Mouse (Mus musculus) layer of hippocampus, adult 18-20 months (tissue): ENCODE results near the gene Bcl2l14. TPM values are rescaled to one million over a fixed set of nuclear protein-coding genes. Genes with fewer than 3 reads are reported as not detected.
A peak's percentile ranks its signal among the peaks of the same experiment; 100 is the strongest.

ENCODE experiments used
- DNase-seq, 2 experiments: peaks; one replicate each; pipeline ENCODE4 v3.0.0; 2022; ENCODE audit warnings: low spot score in 2 of 2
- total RNA-seq, 2 experiments: library from RNA; stranded (reverse); gene quantifications; 2 replicates each; pipeline ENCODE4 v1.2.3; 2021

The Bcl2l14 gene
- total RNA-seq, 2 experiments from 2014 or later, result not detected

DNA sequence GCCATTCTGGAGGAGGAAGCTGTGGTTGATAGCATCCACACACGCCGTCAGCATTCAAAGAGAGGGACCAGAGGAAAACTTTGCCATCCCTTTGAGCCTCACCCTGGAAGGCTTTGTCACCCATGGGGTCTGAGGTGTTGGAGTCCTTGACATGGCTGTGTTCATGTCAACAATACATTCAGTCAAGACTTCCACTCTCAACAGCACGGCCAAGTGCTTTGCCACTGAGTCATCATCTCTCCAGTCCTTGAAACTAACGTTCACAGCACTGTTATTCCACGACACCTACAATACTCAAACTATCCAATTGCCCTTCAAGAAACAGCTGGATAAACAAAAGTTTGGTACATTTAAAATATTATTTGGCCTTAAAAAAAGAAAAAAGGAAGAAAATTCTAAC is 46.1 kb downstream of the Bcl2l14 start:
- no peak for DNase-seq

DNA sequence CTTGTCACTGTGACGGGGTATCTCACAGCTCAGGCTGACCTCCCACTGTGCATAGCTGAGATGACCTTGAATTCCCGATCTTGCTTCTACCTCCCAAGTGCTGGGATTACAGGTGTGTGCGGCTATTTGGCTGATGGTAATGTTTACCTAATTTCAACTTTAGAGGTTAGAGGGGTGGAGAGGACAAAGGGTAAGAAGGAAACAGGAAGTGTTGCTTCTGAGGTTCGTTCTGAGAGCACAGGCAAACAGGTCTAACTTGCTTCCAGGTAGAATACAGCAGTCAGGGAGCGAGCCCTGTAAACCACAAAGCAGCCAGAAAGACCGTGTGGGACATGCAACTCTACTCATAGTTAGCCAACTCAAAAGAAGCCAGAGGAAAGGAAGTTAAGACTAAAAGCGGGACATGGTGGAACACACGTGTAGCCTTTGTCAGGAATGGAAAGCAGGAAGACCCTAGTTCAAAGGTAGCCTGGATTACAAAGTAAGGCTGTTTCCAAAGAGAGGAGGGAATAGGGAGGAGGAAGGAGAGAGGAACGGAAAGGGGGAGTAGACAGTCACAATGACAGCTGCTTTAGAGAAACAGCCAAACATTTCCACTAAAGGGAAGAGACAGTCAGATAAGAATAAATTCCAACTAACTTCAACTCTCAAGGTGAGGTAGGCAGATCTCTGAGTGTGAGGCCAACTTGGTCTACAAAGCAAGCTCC is 47.2 kb downstream of the Bcl2l14 start:
- DNase-seq, result no peak

DNA sequence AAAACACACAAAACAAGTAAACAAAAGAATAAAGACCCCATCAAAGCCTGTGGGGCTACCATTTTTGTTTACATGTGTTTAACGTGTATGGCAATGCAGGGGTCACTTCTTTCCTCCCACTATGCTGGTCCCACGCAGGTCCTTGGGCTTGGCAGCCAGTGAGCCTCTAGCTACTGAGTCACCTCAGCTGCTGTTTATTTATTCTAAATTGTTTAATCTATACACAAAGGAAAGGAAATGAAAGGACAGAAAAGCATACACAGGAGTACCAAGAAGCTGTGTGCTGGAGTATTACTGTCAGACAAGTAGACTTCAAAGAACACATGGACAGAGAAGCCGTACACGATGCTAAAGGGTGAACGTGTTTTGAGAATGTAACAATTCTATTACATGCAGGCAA is 47.8 kb downstream of the Bcl2l14 start:
- DNase-seq, result no peak

DNA sequence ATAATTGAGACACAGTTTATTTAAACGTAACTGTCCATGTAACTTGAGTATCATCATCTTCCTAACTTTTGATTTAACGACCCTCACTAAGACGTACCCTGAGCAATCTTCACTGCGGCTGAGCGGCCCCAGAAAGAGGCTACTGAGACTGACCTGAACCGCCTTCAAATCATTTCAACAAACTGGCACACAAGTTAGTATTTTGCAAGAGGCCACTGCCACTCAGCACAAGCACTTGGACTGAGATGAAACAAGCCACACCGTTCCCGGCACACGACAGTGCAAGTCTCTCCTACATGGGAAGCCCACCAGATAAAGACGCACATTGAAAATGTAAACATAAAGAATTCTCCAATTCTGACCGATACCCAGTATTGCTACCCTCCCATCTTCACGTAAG is 52.3 kb downstream of the Bcl2l14 start:
- no peak for DNase-seq

DNA sequence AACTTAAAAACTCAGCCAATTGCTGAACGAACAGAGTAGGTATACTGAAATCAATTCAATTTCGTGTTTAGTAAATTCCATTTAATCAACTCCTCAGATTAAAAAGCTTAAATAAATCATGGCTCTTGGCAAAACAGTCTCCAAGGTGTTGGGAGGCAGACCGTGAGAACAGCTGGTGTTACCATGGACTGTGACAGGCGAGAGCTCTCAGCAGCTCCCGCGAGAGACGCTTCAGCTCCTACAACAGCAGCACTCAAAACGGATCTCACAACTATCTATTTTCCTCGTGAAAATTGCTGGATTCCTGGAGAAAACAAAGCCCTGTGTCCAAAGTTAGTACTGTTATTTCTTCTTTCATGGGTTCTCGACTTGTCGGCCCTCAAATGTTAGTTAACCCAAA is 53.8 kb downstream of the Bcl2l14 start:
- peak in 1 of 2 experiments; percentile 46 for DNase-seq

DNA sequence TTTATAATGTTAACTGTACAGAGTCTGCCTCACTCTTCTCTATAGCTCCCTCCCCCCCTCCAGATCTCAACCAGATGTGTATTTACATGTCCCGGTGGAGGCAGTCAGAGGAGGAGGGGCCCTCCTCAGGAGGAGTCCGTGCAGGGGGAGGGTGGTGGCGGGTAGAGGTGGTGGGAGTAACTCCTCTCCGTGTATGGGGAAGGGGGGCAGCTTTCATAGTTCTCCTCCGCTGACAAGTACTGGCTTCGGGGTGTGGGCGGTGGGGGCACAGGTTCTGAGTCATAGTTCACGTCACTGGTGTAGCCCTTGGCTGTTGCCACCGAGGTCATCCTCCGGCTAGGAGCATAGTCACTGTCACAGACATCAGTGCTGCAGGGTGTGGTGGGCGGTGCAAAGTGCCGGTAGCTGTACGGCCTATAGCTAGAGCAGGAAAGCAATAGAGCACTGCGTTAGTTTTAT is 54.6 kb downstream of the Bcl2l14 start:
- no peak for DNase-seq

DNA sequence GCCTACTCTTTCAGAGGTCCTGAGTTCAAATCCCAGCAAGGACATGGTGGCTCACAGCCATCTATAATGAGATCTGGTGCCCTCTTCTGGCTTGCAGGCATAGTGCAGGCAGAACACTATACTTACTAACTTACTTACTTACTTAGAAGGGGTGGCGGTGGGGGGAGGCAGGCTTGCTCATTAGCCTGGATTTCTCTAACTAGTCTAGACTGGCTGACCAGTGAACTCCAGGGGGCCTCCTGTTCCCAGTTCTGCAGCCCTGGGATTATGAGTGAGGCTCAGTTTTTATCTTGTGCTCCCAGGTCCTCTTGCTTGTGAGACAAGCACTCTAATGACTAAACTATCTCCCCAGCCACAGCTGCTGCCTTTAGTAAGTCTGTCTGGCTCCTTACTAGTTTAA is 58.0 kb downstream of the Bcl2l14 start:
- no peak for DNase-seq

DNA sequence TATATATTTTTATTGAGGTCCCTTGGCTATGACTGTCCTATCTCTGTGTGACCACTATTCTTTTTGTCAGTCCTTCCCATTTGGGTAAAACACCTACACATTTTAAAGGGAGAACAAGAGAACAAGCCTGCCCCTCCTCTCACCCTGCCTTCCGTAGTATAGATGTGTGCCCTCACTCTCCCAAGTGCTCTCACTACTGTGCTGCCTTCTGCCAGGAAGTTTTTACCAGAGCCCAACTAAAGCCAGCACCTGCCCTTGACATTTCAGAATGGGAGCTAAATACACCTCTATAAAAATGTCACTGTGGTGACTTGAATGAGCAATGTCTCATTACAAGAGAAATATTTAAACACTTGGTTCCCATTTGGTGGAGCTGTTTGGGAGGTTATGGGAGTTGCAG is 62.3 kb downstream of the Bcl2l14 start:
- no peak for DNase-seq

DNA sequence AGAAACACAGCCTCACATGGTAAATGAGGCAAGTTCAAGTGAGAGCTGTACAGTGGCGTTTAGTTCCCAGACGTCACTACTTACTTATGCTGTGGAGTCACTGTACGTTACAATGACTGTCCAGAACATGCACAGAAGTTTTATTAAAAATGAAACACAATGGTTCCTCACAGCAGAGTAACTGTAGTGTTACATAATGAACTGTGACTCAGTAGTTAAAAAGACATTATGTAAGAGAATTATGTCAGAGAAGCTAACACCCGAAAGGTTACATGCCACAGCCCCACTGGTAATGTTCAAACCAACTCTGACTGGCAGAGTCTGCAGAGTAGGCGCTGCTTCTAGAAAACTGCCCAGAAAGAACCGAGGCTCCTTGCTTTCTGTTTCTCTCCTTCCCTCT is 65.1 kb downstream of the Bcl2l14 start:
- no peak for DNase-seq

DNA sequence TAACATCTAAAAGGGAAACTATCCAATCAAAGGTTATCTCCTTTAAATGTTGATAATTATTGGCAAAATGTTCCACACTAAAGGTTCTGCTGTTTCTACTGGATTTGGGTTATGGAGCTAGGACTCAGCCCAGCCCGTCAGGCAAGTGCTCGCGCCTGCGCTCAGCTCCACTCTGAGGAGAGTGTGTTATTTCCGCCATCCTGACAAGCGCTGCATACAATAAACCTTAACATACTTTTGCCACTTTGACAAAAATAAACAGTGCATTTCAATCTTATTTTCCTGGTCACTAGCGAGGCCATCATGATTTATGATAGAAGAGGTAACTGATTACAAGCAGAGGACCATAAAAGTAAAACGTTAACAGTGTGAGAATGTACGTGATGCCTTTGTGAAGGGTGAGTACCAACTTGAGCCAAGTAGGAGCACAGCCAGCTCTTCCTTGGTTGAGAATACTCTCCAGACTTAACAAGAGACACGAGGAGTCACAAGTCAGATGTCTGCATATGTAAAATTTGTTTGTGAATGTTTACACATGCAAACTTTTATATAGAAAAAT is 70.6 kb downstream of the Bcl2l14 start:
- DNase-seq, result no peak

DNA sequence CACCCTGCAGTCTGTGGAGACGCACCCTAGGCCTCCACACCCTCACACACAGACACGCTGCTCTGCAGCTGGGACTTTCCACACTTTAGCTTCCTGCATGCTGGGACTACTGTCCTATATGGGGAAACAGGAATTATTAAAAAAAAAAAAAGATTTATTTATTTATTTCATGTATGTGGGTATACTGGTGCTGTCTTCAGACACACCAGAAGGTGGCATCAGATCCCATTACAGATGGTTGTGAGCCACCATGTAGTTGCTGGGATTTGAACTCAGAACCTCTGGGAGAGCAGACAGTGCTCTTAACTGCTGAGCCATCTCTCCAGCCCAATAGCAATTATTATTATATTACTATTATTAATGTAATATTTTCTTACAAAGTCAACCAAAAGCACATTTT is 73.2 kb downstream of the Bcl2l14 start:
- DNase-seq, result no peak

DNA sequence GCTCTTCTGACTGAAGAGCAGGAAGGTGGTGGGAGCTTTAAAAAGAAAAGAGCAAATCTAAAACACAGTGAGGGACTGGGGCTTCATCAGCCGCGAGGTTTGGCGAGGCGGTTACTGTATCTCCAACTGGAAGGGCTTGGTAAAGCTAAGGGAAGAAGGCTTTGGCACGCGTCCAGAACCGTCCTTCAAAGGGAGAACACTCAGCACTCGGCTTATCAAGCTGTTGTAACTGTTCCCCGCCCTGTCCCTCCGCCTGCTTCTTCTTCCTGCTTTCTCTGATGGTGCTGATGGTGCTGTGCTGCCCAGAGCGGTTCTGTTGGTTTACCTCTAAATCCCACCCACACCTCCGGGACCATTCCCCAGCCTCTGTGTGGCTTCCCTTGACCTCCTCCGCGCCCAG is 74.7 kb downstream of the Bcl2l14 start:
- DNase-seq, result peak; percentile 54 to 78

DNA sequence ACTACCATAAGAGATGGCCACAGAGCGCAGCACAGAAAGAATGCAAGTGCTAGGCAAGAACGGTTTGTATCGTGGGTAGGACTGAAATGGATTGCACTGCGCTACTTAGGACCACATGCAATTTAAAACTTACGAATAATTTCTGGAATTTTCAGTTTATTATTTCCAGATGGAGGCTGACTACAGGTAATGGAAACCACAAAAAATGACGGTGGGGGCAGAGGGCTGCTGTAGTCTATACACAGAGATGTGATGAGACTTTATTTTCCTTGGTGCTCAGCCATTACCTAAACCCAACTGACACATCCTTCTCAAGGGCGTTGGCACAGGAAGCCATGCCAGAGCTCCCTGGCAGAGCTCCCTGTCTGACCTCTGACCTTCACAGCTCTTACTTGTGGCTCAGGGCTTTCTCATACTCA is 77.0 kb downstream of the Bcl2l14 start:
- DNase-seq, result no peak

DNA sequence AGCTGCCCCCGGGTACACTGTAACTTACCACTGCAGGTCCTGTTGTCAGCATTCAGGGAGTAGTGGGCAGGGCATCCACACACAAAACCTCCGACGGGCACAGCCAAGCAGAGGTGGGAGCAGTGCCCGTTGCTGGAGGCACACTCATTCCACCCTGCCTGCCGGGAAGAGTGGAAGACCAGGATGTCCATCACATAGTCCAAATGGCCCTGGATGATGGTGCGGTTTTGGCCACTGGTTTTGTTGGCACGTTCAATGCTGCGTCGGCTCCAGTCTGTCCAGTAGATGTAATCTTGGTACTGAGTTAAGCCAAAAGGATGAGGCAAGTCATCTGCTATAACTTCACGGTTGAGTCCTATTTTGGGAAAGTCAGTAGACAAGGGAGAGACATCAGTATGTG is 83.4 kb downstream of the Bcl2l14 start:
- no peak for DNase-seq

DNA sequence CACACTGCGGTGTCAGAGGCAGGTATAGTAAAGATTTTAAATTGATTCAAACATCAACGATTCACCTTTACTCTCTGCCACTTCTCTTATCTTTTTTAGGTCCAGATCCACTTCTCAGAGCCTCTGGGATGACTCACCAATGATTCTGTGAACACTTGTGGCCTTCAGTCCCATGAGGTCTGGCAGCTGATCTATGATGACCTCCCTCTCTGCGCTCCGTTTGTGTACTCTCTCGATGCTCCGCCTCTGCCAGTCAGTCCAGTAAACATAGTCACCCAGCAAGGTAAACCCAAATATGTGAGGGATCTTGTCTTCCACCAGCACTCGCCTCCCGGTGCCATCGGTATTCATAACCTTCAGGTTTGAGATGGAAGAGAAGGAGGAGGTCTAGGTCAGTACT is 90.2 kb downstream of the Bcl2l14 start:
- DNase-seq, result no peak

Other genes with a start within 250 kb of the Bcl2l14 start
- gene Lrp6, start 170.6 kb downstream of the Bcl2l14 start, total RNA-seq, result 10 to 100 TPM; 48.8 to 52.6 TPM
- 1 to 10 TPM; 8.2 to 8.8 TPM for gene Mansc1, start 236.2 kb downstream of the Bcl2l14 start, total RNA-seq
- gene Borcs5, start 243.2 kb downstream of the Bcl2l14 start, total RNA-seq, result 10 to 100 TPM; 38.1 to 43.7 TPM